Mouse (Mus musculus): Measurements from ENCODE around the gene Mib2. TPM values are rescaled to one million over a fixed set of nuclear protein-coding genes. Genes with fewer than 3 reads are reported as not detected.

The Mib2 gene
- polyA plus RNA-seq, 1 experiment from 2014 or later = 24.8 TPM

DNA sequence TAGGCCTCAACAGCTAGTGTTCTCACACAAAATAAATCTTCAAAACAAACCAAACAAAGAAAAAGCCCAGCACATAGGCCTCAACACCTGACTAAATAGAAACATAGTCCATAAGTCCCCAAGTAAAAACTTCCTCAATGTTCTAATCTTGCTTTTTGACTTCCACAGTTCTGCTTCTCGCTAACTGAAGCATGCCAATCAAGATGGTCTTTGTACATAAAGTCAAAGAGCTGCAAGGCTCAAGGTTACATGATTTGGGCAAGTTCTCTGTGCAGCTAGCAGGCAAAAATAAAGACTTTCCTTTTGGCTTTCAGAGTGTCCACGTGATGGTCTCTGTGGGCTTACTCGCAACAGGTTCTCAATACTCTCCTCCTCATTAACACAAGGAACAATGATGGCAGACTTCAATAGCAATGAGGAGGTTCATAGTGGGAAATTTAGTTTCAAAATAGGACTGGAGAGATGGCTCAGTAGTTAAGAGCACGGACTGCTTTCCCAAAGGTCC is 34.5 kb upstream of the Mib2 start:
- no peak overlapping the region for H3K4me3 ChIP-seq (ENCODE audit: low read depth, low read length)
- no peaks in the 10 kb centered on the region for H3K9me3 ChIP-seq (ENCODE audit: low read depth, low read length)
- H3K27ac ChIP-seq (ENCODE audit: low read depth) = no peak overlapping the region
- no peak for ATAC-seq (ENCODE audit: insufficient read depth)
- WGBS = 93% methylated on average over 4 of the region's 4 CpGs
- DNase-seq = no peak
- no peak for TF ChIP-seq CTCF (IDR thresholded peaks at IDR 0.05; ENCODE audit: low read depth)
- peaks cover 5% of the 10 kb centered on the region; the same call in 1 of the 2 replicates for H3K4me1 ChIP-seq (ENCODE audit: insufficient read depth)
- no peaks in the 10 kb centered on the region for H3K27me3 ChIP-seq (ENCODE audit: insufficient read depth, low read length)
- no peaks in the 10 kb centered on the region for H3K36me3 ChIP-seq (ENCODE audit: insufficient read depth)
- no peak overlapping the region for H3K4me2 ChIP-seq
- no peak overlapping the region for H3K9ac ChIP-seq

DNA sequence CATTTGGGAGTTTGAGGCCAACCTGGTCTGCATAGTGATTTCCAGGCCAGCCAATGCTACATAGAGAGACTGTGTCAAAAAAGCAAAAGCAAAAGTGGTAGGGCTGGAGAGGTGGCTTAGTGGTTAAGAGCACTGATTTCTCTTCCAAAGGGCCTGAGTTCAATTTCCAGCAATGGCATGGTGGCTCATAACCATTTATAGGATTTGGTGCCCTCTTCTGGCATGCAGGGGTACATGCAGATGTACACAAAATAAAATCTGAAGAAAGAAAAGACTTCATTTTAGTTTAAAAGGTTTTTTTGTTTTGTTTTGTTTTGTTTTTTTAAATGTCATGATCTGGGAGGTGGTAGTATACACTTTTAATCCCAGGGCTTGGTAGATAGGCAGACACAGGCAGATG is 31.4 kb upstream of the Mib2 start:
- Histone ChIP-seq H3K4me1 (ENCODE audit: insufficient read depth) (no peaks in the 10 kb centered on the region), H3K36me3 (ENCODE audit: insufficient read depth) (no peaks in the 10 kb centered on the region), H3K4me3 (ENCODE audit: low read depth, low read length) (no peak overlapping the region), H3K4me2 (no peak overlapping the region), H3K27me3 (ENCODE audit: insufficient read depth, low read length) (no peaks in the 10 kb centered on the region; the same call in 1 of the 2 replicates), H3K9me3 (ENCODE audit: low read depth, low read length) (no peaks in the 10 kb centered on the region), H3K27ac (ENCODE audit: low read depth) (no peak overlapping the region), H3K9ac (no peak overlapping the region)
- peak; percentile 69 for DNase-seq
- peak; percentile 72 for TF ChIP-seq CTCF (IDR thresholded peaks at IDR 0.05; ENCODE audit: low read depth)
- no peak for ATAC-seq (ENCODE audit: insufficient read depth)

DNA sequence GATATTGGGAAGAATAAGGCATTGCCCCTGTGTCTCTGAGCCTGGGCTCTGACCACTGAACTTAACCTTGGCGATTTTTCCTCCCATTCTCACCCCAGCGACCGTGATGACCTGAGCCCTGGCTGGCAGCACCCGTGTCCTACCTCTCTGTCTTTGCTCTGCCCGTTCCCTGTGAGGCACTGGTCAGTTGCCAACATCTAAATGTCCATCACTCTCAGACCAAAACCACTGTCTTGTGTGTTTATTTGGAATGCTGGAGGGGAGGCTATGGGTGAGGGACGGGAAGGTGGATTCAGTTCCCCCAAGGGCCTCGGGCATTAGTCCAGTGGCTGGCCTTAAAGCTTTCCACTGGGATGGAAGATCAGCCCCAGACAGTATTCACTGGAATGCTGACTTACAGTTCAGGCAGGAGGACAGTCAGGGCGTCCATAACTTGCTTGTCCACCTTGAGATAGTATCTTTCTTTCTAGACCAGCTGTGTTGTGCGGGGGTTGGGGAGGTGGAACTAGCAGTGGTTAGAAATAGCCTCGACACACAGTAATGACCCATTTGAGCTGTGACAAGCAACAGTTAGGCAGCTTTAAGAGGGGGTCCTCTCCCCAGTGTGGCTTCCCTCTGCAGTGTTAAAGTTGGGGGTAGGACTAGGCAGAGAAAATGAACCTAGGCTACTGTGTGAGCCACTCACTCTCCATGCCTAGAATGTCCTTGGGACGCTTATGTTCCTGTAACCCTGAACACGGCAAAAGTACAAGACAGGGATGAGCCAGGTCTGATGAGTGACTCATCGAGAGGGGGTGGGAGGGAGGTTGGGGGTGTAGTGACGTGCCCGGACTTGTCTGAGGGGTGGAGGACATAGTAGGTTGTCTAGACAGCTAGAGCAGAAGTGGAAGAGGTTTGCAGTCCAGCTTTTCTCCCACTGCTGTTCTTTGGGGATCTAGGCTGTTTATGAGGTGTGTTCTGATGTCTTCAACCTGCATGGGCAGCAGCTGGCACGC is 27.6 kb upstream of the Mib2 start:
- Histone ChIP-seq H3K4me3 (ENCODE audit: low read depth, low read length) (no peak overlapping the region), H3K36me3 (ENCODE audit: insufficient read depth) (no peaks in the 10 kb centered on the region), H3K9ac (no peak overlapping the region; the same call in 1 of the 2 replicates), H3K9me3 (ENCODE audit: low read depth, low read length) (no peaks in the 10 kb centered on the region), H3K27me3 (ENCODE audit: insufficient read depth, low read length) (peaks cover 9% of the 10 kb centered on the region; the same call in 1 of the 2 replicates), H3K27ac (ENCODE audit: low read depth) (no peak overlapping the region), H3K4me2 (peak overlapping the region; percentile 96; the same call in 1 of the 2 replicates), H3K4me1 (ENCODE audit: insufficient read depth) (no peaks in the 10 kb centered on the region)
- DNase-seq (no peak), ATAC-seq (ENCODE audit: insufficient read depth) (no peak)
- WGBS = 59% methylated on average over 16 of the region's 16 CpGs
- no peak for TF ChIP-seq CTCF (IDR thresholded peaks at IDR 0.05; ENCODE audit: low read depth)

DNA sequence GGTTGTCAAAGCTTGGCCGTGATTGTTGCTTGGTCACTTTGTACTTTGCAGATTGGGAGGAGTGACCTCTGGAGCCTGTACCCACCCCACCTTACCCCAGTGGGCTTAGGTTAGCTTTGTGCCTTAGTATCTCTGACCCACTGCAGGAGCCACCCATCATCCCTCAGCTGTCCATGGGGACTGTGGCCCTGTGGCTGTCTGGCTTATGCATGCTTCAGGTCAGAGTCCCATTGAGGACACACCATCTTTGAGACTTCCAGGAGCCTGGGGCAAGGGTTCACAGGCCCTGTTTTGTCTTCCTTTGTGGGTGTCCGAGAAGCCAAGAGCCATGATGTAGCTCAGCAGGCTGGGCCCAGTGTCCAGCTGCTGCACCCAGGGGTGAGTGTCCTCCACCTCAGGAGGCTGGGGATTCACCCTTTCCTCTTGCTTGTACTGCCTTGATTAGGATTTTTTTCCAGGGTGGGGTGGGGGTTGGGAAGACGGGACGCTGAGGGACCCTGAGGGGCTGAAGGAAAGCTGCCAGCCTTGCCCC is 26.6 kb upstream of the Mib2 start:
- DNase-seq = no peak
- Histone ChIP-seq H3K9me3 (ENCODE audit: low read depth, low read length) (no peaks in the 10 kb centered on the region), H3K4me2 (peak overlapping the region; percentile 96), H3K4me3 (ENCODE audit: low read depth, low read length) (no peak overlapping the region; the same call in 1 of the 2 replicates), H3K27me3 (ENCODE audit: insufficient read depth, low read length) (peaks cover 9% of the 10 kb centered on the region; the same call in 1 of the 2 replicates), H3K27ac (ENCODE audit: low read depth) (no peak overlapping the region), H3K4me1 (ENCODE audit: insufficient read depth) (no peaks in the 10 kb centered on the region), H3K36me3 (ENCODE audit: insufficient read depth) (no peaks in the 10 kb centered on the region), H3K9ac (peak overlapping the region; percentile 68)
- no peak for TF ChIP-seq CTCF (IDR thresholded peaks at IDR 0.05; ENCODE audit: low read depth)
- ATAC-seq (ENCODE audit: insufficient read depth) = no peak
- WGBS = 86% methylated on average over 4 of the region's 4 CpGs

DNA sequence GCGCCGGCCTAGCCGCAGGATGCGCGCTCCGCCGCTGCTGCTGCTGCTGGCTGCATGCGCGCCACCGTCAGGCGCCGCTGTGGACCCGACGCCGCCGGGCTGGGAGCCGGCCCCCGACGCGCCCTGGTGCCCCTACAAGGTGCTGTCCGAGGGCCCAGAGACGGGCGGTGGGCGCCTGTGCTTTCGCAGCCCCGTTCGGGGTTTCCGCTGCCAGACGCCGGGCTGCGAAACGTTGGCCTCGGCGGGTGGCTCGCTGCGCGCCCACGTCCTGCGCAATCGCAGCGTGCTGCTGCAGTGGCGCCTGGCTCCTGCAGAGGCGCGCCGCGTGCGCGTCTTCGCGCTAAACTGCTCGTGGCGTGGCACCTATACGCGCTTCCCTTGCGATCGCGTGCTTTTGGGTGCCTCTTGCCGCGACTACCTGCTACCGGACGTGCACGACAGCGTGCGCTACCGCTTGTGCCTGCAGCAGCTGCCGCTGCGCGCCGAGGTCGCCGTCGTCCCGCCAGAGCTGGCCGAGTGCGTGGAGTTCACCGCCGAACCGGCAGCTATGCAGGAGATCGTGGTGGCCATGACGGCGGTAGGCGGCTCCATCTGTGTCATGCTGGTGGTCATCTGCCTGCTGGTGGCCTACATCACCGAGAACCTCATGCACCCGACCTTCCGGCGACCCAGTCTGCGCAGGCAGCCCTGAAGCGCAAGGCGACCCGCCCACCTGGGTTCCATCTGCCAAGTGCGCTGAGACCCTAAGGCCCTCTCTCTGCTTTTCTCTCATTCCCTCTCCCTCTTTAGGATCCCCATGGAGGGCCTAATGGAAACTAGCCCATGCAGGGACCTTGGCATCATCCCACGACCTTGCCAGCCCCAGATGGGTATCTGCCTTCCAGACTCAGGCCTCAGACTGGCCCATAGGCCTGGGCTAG is 25.7 kb upstream of the Mib2 start:
- Histone ChIP-seq H3K9me3 (ENCODE audit: low read depth, low read length) (no peaks in the 10 kb centered on the region), H3K4me2 (peak overlapping the region; percentile 96), H3K9ac (peak overlapping the region; percentile 68), H3K27ac (ENCODE audit: low read depth) (peak overlapping the region; percentile 30; the same call in 1 of the 2 replicates), H3K4me1 (ENCODE audit: insufficient read depth) (no peaks in the 10 kb centered on the region), H3K27me3 (ENCODE audit: insufficient read depth, low read length) (peaks cover 9% of the 10 kb centered on the region; the same call in 1 of the 2 replicates), H3K36me3 (ENCODE audit: insufficient read depth) (no peaks in the 10 kb centered on the region), H3K4me3 (ENCODE audit: low read depth, low read length) (peak overlapping the region; percentile 66)
- DNase-seq = peak; percentile 75
- ATAC-seq (ENCODE audit: insufficient read depth) = peak; percentile 74
- under 1% methylated on average over 92 of the region's 92 CpGs for WGBS
- TF ChIP-seq CTCF (IDR thresholded peaks at IDR 0.05; ENCODE audit: low read depth) = no peak; the same call in 1 of the 2 replicates

DNA sequence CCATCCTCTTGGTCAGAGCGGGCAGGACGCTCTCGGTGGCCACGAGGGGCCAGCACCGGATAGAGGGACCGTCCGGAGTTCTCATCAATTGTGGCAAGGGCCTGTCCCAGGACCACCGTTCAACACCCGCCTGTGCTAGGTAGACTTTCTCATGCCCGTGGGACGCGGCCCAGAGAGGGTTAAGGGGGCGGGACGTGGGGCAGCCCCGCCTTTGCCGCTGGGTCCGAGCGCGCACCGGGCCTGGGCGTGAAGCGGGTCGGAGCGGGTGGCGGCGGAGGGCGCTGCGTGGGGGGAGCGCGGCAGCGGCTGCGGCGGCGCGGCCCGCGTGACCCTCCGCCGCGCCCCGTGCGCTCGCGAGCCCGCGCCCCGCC is 25.1 kb upstream of the Mib2 start, which contains the start of gene Fndc10:
TSS of gene Fndc10 (plus strand) at position 232 of the 371 bp plus-strand sequence.
- DNase-seq (peak; percentile 73), ATAC-seq (ENCODE audit: insufficient read depth) (peak; percentile 88)
- no peaks in the 10 kb centered on the region for H3K4me1 ChIP-seq (ENCODE audit: insufficient read depth)
- no peaks in the 10 kb centered on the region for H3K36me3 ChIP-seq (ENCODE audit: insufficient read depth)
- WGBS = 0% methylated on average over 29 of the region's 47 CpGs
- H3K9me3 ChIP-seq (ENCODE audit: low read depth, low read length) = no peaks in the 10 kb centered on the region
- peak within 1 kb of the TSS; percentile 68 for H3K9ac ChIP-seq
- H3K4me3 ChIP-seq (ENCODE audit: low read depth, low read length) = peak within 1 kb of the TSS; percentile 66
- H3K27me3 ChIP-seq (ENCODE audit: insufficient read depth, low read length) = peaks cover 9% of the 10 kb centered on the region; the same call in 1 of the 2 replicates
- H3K27ac ChIP-seq (ENCODE audit: low read depth) = peak within 1 kb of the TSS; percentile 30; the same call in 1 of the 2 replicates
- peak within 1 kb of the TSS; percentile 96 for H3K4me2 ChIP-seq
- peak; percentile 37; the same call in 1 of the 2 replicates for TF ChIP-seq CTCF (IDR thresholded peaks at IDR 0.05; ENCODE audit: low read depth)

Measured in lung, embryonic 14.5 days (tissue).